Mouse (Mus musculus) embryonic facial prominence, embryonic 10.5 days (tissue): ENCODE measurements around the gene Sry. TPM values are rescaled to one million over a fixed set of nuclear protein-coding genes. Genes with fewer than 3 reads are reported as not detected.

Source experiments
- DNase-seq: peaks from one replicate; pipeline ENCODE4 v3.0.0-alpha.2; 2017; ENCODE audit warnings: low spot score
- H3K27ac ChIP-seq: fragments of 300-500 bp; sonication (generic); replicated peaks from 2 replicates; pipeline ENCODE4 v1.5.1; 2016; ENCODE audit warnings: mild to moderate bottlenecking
- H3K27me3 ChIP-seq: fragments of 300-500 bp; sonication (generic); replicated peaks from 2 replicates; pipeline ENCODE4 v1.6.1; 2016; ENCODE audit warnings: low read depth, mild to moderate bottlenecking; ENCODE audit not compliant: poor library complexity, severe bottlenecking
- H3K36me3 ChIP-seq: fragments of 300-500 bp; sonication (generic); replicated peaks from 2 replicates; pipeline ENCODE4 v1.6.1; 2016; ENCODE audit warnings: mild to moderate bottlenecking, moderate library complexity
- H3K4me1 ChIP-seq: fragments of 300-500 bp; sonication (generic); 2 replicates; pipeline ENCODE4 v1.6.1; 2016
- H3K4me3 ChIP-seq: fragments of 300-500 bp; sonication (generic); 2 replicates; pipeline ENCODE4 v1.5.1; 2016; ENCODE audit warnings: mild to moderate bottlenecking, moderate library complexity
- H3K9me3 ChIP-seq: fragments of 300-500 bp; sonication (generic); 2 replicates; pipeline ENCODE4 v1.6.1; 2016; ENCODE audit warnings: mild to moderate bottlenecking
- WGBS: fragments of 180-500 bp; shearing (Covaris S2); methylation state at CpG from one replicate; pipeline ENCODE4 v1.1.7; 2016; 5-methylcytosine and 5-hydroxymethylcytosine counted together
- polyA plus RNA-seq: library from polyadenylated mRNA; unstranded; fragments of >200 nt; fragmentation: Nextera tagmentation; extraction: Ambion mirVana; gene quantifications from 2 replicates; pipeline ENCODE4 v1.2.1, GENCODE M21; 2016

The Sry gene
- polyA plus RNA-seq: not detected in 2 replicates

GRCm38 (mm10) chrY:2663558-2663957 is at the start of gene Sry:
TSS of gene Sry (minus strand) at chrY:2663658.
- no peak within 1 kb of the TSS for H3K4me3 ChIP-seq
- no peaks in the 10 kb centered on the region for H3K9me3 ChIP-seq
- no peak within 1 kb of the TSS for H3K27ac ChIP-seq
- H3K36me3 ChIP-seq: no peaks in the 10 kb centered on the region
- WGBS: 72% methylated on average over 2 of the region's 2 CpGs
- no peak for DNase-seq
- H3K27me3 ChIP-seq: no peaks in the 10 kb centered on the region
- no peaks in the 10 kb centered on the region for H3K4me1 ChIP-seq

Other genes starting within 250 kb of the Sry start
- not detected in 2 replicates for gene H2al2c, start 64.6 kb downstream of the Sry start, polyA plus RNA-seq
- gene H2al2b, start 57.0 kb upstream of the Sry start, polyA plus RNA-seq: not detected in 2 replicates
- gene Gm4064, start 132.5 kb upstream of the Sry start, polyA plus RNA-seq: not detected in 2 replicates
- not detected in 2 replicates for gene Rbmy, start 167.0 kb upstream of the Sry start, polyA plus RNA-seq
- gene Gm10256, start 167.0 kb upstream of the Sry start, polyA plus RNA-seq: not detected in 2 replicates
- not detected in 2 replicates for gene Gm10352, start 237.3 kb upstream of the Sry start, polyA plus RNA-seq